ENCODE assay signal across 19 mouse cellular contexts in genomic region chr9:3330319-3330718, GRCm38 (mm10).
"Had no signal": no experiment of that assay in that cellular context is flagged by ENCODE, and none has a peak within 500 bp of the region (broad histone marks: within the 10 kb centered on the region; RNA-seq: fewer than 3 reads in every experiment).

No protein-coding gene starts in this region.

- DNase-seq: kidney, adult 18-20 months; kidney, adult 9 months; kidney, postnatal 14 days; kidney, postnatal 4 days; left cerebral cortex, postnatal 4 days; lung, adult 2 months; lung, postnatal 14 days; lung, postnatal 4 days; right cerebral cortex, adult 18-20 months; right cerebral cortex, postnatal 25 days; spleen, adult 18-20 months; thymus, postnatal 25 days had no signal

- H3K27ac ChIP-seq: limb, embryonic 12.5 days; limb, embryonic 15.5 days; midbrain, embryonic 12.5 days; midbrain, embryonic 15.5 days; neural tube, embryonic 12.5 days; neural tube, embryonic 15.5 days; stomach, embryonic 15.5 days had no signal

- H3K9me3 ChIP-seq: limb, embryonic 12.5 days; limb, embryonic 15.5 days; midbrain, embryonic 12.5 days; midbrain, embryonic 15.5 days; neural tube, embryonic 12.5 days; neural tube, embryonic 15.5 days; stomach, embryonic 15.5 days had no signal

- H3K36me3 ChIP-seq: limb, embryonic 12.5 days; limb, embryonic 15.5 days; midbrain, embryonic 12.5 days; midbrain, embryonic 15.5 days; neural tube, embryonic 12.5 days; neural tube, embryonic 15.5 days; stomach, embryonic 15.5 days had no signal

- H3K4me1 ChIP-seq: limb, embryonic 12.5 days; limb, embryonic 15.5 days; midbrain, embryonic 12.5 days; midbrain, embryonic 15.5 days; neural tube, embryonic 12.5 days; stomach, embryonic 15.5 days had no signal

- H3K4me3 ChIP-seq: limb, embryonic 12.5 days; limb, embryonic 15.5 days; midbrain, embryonic 12.5 days; midbrain, embryonic 15.5 days; neural tube, embryonic 12.5 days; neural tube, embryonic 15.5 days; stomach, embryonic 15.5 days had no signal

- H3K9ac ChIP-seq: limb, embryonic 12.5 days; limb, embryonic 15.5 days; midbrain, embryonic 12.5 days; midbrain, embryonic 15.5 days; neural tube, embryonic 12.5 days; neural tube, embryonic 15.5 days; stomach, embryonic 15.5 days had no signal

- ATAC-seq: midbrain, embryonic 15.5 days had no signal

- H3K27me3 ChIP-seq: limb, embryonic 12.5 days; limb, embryonic 15.5 days; midbrain, embryonic 12.5 days; midbrain, embryonic 15.5 days; neural tube, embryonic 12.5 days; stomach, embryonic 15.5 days had no signal

- H3K4me2 ChIP-seq: limb, embryonic 12.5 days; limb, embryonic 15.5 days; midbrain, embryonic 12.5 days; midbrain, embryonic 15.5 days; neural tube, embryonic 12.5 days; neural tube, embryonic 15.5 days; stomach, embryonic 15.5 days had no signal
